Mouse (Mus musculus) neutrophil, adult 59 days (primary cell): ENCODE results near the gene Pdia2. TPM values are rescaled to one million over a fixed set of nuclear protein-coding genes. Genes with fewer than 3 reads are reported as not detected.

ENCODE experiments used
- total RNA-seq, 2 experiments: library from RNA; stranded (reverse); gene quantifications; 1 replicate in 1 of 2; 2 replicates in 1 of 2; pipeline ENCODE4 v1.2.4; 2023

Gene Pdia2
- total RNA-seq, result 1 to 10 TPM; 1.5 to 3.1 TPM

GRCm38 (mm10) chr17:26198892-26199291 is at the start of gene Pdia2:
TSS of gene Pdia2 (minus strand) at chr17:26199087.

GRCm38 (mm10) chr17:26244101-26244841 is 45.4 kb upstream of the Pdia2 start, which contains the start of gene Fam234a:
TSS of gene Fam234a (minus strand) at chr17:26244242.

GRCm38 (mm10) chr17:26207686-26208085 is 8.8 kb upstream of the Pdia2 start, which contains the start of gene Arhgdig:
TSS of gene Arhgdig (minus strand) at chr17:26207786.

GRCm38 (mm10) chr17:26202737-26203136 is 3.9 kb upstream of the Pdia2 start, which contains the start of gene Rgs11:
TSS of gene Rgs11 (plus strand) at chr17:26202951.

Other genes starting within 250 kb of the Pdia2 start
- not detected for gene A930017K11Rik, start 246.5 kb downstream of the Pdia2 start, total RNA-seq
- gene Capn15, start 213.3 kb downstream of the Pdia2 start, total RNA-seq, result 10 to 100 TPM; 13.5 to 19.1 TPM
- 1 to 10 TPM; 1.5 to 2.1 TPM for gene Rab11fip3, start 129.5 kb downstream of the Pdia2 start, total RNA-seq
- gene Decr2, start 108.8 kb downstream of the Pdia2 start, total RNA-seq, result 1 to 10 TPM; 4.0 TPM
- 1 to 10 TPM; 2.3 to 4.5 TPM for gene Nme4, start 103.5 kb downstream of the Pdia2 start, total RNA-seq
- 10 to 100 TPM; 59.5 to 72.0 TPM for gene Tmem8, start 85.8 kb downstream of the Pdia2 start, total RNA-seq
- 10 to 100 TPM; 32.3 to 32.6 TPM for gene Mrpl28, start 75.6 kb downstream of the Pdia2 start, total RNA-seq
- gene Axin1, start 60.4 kb downstream of the Pdia2 start, total RNA-seq, result 10 to 100 TPM; 39.0 to 40.7 TPM
- gene Rgs11, start 3.9 kb upstream of the Pdia2 start, total RNA-seq, result under 1 TPM in 1 of 2 experiments, not detected in 1; 0.77 TPM
- under 1 TPM in 1 of 2 experiments, not detected in 1; 0.58 TPM for gene Arhgdig, start 8.7 kb upstream of the Pdia2 start, total RNA-seq
- gene Fam234a, start 45.2 kb upstream of the Pdia2 start, total RNA-seq, result 10 to 100 TPM; 69.6 TPM
- gene Luc7l, start 53.8 kb upstream of the Pdia2 start, total RNA-seq, result 10 to 100 TPM; 34.7 to 38.0 TPM
- 10 to 100 TPM; 12.5 to 16.5 TPM for gene Neurl1b, start 215.7 kb upstream of the Pdia2 start, total RNA-seq